Mouse (Mus musculus) retina, embryonic 14.5 days (tissue): ENCODE results near the gene Rps16.
"Not testable (repeated sequence)": the region's sequence is repeated elsewhere in the genome, so short reads cannot be mapped to it uniquely, and the experiment has no call there.

Source experiments
- DNase-seq: peaks from one replicate; pipeline ENCODE4 v3.0.0-alpha.2; 2015; ENCODE audit warnings: low spot score

Rps16 gene

DNA sequence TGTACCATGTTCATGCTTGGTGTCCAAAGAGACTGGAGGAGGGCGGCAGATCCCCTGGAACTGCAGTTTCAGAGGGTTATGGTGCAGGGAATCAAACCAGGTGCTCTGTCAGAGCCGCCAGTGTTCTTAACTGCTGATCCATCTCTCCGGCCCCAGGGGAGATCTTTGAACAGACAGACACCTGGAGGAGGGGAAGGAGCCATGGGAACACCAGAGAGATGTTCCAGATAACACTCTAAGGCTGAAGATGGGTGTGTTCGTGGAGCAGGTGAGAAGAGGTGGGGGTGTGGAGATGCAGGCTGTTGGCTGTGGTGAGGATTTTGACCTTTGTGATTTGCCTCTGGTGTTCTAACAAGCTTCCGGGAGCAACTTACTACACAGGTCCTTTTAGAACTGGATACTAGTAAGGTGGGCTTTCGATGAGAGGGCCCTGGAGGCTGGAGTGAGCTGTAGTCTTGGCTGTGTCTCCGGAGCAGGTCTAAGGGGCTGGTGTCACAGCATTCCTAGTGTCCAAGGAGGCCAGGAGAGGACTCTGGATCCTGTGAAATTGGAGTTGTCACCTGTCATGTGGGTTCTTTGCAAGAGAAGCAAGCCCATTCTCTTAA lies 23.5 kb downstream of the Rps16 start:
- DNase-seq, result no peak

DNA sequence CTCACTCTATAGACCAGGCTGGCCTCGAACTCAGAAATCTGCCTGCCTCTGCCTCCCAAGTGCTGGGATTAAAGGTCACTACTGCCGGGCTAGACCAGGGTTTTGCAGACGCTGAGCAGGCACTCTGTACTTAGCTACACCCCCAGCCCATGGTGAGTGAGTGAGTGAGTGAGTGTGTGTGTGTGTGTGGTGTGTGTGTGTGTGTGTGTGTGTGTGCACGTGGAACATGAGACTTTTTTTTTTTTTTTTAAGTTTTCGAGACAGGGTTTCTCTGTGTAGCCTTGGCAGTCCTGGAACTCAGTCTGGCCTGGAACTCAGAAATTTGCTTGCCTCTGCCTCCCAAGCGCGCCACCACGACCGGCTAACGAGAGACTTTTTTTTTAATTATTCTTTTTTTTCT lies 24.2 kb downstream of the Rps16 start:
- DNase-seq, result no peak

GRCm38 (mm10) chr7:28375176-28375921 lies 24.9 kb downstream of the Rps16 start:
- peak; percentile 90 for DNase-seq

DNA sequence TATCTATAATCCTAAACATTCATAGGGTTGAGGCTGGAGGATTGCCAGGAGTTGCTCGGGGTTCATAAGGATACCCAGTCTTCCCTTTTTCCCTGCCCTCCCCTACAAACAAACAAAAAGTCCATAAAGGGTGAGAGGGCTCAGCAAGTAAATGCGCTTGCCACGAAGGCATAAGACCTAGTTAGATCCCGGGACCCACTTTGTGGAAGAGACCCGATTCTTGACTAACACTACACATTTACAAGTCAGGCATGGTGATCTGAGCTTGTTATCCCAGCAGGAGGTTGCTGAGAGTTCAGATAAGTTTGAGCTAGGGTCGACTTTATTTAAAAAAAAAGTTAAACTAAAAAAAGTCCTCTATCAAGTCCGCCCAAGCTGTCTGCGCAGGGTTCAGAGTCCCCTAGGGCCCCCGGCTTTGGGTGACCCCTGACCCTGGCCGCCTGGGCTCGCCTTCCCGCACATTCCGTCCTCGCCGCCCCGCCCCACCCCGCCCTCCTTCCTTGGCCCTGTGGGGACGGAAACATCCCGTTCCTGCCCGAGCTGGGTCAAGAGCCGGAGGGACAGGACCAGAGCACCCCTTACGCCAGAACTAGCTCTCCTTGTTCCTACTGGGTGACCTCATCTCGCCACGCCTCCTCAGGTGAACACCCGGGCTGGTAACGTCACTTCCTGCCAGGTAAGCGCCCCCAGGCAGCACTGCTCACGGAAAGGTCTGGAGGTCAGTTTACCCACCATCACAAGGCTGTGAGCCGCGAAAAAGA lies 25.7 kb downstream of the Rps16 start:
- DNase-seq, result no peak

DNA sequence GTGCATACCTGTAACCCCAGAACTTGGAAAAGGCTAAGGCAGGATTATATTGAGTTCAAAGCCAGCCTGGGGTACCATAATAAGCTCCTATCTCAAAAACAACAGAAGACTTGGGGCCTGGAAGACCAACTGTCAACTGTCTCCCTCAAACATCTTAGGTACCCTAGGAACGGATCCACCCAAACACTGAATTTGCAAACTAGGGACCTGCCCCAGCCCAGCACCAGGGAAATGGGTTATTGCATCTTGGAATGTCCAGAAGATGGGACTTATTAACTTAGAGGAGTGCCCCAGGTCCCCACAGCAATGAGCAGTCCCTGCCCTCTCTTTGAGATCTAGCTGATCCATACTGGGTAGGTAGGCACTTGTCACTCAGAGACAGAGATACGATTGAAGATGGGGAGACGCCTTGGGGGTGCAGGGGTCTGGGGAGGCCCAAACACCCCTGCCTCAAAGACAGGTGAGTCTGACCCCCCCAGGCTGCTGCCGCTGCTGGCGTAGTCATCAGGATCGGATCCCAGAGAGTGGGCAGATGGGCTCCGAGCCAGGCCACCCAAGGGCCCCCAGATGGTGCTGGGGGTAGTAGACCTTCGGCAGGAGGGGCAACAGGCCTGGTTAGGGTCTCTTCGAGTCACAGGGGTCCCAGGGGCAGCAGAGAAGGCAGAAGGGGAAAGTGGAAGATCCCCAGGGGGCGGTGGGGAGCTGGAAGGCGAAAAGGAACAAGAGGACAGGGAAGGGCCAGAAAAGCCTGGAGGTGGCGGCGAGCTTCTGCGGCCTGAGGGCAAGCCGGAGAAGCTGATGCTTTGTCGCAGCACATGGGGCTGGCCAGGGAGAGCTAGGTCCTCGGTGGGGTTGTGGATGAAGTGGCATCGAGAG lies 27.0 kb downstream of the Rps16 start:
- DNase-seq, result no peak

DNA sequence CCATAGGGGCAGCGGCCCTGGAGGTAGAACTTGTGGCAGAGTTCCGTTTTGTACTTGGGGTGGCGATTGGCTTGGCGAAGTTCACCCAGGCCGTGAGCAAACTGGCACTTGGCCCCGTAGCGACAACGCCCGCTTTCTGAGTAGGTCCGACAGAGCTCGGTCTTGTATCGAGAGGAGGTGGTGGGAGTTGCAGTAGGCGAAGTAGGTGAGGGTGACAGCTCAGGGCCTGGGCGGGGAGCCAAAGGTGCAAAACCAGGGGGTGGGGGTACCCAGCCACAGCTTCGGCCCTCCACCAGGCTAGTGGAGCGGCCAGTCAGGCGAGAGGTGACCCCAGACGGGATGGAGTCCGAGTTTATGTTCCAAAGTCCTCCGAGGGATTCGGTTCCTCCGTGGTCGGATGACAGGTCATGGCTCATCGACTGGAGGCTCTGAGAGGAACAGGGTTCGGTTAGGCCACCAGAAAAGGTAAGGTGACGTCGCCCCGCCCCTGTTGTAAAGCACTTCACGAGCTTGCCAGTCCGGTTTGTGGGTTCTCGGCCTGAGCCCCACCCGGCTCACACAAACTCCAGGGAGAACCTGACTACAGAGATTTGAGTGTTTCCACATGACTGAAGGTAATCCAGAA lies 27.7 kb downstream of the Rps16 start:
- no peak for DNase-seq

DNA sequence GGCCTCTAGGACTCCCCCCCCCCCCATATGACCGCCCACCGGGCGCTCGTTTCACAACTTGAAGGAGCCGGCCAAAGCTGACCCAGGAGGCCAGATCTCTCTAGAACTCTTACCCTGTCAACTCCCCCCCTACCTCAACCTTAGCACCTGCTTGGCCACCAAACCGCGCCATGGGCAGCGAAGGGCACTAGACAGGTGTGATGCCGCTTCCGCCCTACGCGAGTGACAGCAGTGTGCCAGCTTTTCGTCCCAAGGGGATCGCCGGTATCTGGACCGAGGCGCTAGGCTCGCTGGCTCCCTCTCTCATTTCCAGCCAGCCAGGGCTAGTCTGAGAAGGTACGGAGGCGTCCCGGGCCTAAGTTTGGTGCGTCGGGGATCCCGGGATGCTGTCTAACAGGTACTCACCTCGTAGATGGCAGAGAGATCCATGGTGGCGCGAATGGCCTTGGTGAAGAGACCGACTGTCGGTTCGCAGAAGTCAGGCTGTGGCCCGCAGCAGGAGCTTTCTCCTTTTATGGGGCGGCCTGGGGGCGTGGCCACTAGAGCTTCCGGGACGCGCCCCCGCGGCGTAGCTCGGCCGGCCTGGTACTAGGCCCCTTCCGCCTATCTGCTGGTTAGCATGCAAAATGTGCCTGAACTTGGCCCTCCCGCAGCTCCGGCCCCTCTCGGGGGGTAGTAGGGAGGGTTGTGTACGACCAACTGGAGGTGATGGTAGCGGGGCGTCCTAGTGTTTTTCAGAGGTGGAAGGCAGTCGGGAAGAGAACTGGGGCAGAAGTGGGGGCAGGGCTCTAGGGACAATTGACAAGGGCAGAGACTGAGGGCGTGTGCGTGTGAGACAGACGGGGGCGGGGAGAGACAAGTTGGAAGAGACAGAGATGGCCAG lies 28.6 kb downstream of the Rps16 start:
- DNase-seq, result peak; percentile 92

GRCm38 (mm10) chr7:28380237-28381016 lies 30.0 kb downstream of the Rps16 start, which contains the start of gene Zfp36:
Gene Zfp36 (minus strand): TSS chr7:28380253.
- DNase-seq, result no peak

DNA sequence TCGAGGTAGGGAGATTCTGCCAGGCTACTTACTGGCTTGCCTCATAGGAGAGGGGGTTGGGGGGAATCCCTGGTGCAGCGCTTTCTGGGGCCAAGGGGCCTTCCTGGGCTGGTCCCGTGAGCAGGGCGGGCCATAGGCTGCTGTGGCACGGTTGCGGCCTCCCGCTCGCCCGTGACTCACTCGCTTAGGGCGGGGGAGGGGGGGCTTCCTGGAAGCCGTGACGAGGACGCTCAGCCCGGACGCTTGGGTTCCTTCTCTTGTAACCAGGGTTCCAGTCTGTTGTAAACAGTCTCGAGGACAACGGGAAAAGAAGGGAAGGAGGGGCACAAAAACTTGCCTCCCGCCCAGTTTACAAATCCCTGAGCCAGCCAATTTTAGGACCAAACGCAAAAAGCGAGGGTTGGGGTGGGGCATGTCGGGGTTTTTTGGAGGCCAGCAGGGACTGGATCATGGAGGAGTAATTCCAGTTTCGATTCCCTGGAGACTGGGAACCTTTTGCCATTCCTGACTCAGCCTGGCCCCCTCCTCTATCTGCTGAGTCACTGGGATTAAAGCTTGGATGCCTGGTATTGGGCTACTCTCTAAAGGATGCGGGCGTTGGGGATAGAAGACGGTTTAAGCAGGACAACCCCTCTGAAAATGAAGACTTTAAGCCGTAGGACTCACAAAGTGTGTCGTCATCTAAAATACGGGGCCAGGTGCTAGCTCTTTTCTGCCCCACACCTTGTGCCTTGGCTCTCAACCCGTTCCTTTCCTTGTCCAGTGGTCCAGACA lies 30.8 kb downstream of the Rps16 start:
- DNase-seq, result peak; percentile 50

- peak; percentile 58 for DNase-seq
Observed at GRCm38 (mm10) chr7:28381938-28382337, 31.5 kb downstream of the Rps16 start.

- DNase-seq, result no peak
Observed at GRCm38 (mm10) chr7:28382347-28382951, 32.0 kb downstream of the Rps16 start.

DNA sequence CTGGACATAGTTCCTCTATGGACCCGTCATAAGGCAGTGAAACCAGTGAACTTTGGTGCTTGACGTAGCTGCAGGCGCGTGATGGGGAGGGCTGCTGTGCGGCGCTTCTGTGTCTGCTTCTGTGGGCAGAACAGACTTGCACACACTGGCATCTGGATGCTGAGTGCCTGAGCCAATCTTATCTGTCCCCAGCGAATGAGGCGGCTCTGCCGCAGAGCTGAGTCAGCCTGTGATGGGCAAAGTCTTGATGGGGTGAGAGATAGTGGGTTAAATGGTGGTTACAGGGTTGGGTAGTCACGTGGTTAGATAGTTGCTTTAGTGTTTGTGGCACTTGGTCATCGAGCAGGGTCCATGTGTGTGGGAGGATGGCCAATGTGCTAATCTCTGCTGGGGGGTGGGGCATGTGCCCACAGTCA lies 32.5 kb downstream of the Rps16 start:
- DNase-seq, result no peak

DNA sequence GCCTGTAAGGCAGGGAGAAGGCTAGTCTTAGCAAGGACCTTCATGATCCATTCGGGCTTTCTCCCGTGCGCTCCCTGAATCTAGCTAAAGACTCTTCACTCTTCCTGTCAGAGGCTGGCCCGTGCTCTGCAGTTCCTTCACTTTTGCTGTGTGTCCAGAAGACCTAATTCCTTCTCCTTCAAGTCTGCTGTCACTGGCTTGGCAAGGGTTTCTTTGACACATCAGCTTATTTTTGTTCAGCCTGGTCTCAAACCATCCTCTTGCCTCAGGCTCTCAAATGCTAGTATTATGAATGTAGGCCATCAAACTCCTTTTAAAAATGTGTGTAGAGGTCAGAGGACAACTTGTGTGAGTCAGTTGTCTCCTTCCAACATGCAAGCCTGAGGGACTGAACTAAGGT lies 33.2 kb downstream of the Rps16 start:
- DNase-seq, result no peak

DNA sequence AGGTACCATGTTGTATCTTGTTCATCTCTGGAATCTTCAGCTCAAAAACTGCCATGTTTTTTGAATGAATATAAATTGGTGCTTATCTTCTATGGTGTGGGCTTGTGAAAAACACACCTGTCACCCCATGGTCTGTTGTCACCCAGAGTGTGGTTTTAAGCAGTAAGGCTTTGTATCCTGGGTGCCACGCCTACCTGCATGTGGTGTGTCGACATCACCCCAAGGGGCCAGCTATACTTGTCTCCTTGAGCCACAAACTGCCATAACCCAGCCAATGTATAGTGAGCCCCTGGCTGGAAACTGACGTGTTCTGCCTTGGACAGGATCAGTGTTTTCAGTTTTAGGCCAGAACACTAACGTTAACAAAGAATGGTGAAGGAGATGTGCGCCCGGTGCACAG lies 33.7 kb downstream of the Rps16 start:
- no peak for DNase-seq

DNA sequence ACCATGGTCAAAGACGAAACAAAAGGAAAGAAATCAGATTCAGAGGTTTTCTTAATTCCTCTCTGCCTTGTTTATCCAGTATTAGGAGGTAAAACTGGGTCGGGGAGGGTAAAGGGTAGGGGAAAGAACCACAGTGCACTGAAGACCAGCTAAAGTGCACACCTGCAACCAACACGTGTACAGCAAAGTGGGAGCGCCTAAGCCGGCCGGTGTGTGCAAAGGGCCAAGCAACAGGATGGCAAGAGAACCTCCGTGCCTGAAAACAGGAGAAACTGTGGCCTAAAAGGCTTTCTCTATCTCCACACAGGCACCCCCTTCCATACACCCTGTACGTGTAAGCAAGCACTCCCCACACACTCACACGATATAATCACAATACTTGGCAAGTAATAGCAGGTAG lies 34.7 kb downstream of the Rps16 start:
- no peak for DNase-seq

DNA sequence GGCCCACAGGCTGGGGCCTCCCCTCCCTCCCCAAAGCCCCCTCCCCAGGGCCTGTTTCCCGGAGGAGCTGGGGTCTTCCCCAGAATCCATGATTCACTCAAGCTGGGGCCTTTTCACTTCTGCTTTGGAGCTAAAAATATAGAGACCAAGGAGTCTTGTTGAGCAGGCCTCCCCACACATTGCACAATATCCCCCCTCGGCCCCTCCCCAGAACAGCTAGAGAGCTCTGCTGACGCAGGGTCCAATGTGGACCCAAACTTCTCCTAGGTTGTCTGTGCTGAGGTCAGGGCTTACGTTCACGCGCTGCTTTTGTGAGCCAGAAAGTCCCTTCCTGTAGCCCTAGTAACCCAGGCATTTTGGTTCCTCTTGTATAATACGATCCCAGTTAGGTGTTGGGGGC lies 35.6 kb downstream of the Rps16 start:
- DNase-seq, result no peak

DNA sequence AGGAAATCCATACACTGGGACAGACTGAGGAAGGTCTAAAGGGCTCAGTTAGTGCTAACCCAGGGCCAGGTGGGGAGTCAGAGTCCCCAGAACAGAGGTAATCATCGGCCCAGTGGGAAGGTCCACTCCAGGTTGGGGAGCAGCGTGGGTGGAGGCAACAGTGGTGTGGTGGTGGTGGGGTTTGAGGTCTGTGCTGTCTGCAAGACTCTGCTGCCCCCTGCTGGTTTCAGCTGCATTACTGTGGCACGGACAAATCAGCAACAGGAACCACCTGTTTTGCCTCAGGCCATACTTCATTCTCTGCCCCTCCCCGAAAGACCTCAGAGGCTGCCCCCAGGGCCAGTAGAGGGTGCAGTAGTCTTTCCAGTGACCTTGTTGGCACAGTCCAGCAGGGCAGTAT lies 36.0 kb downstream of the Rps16 start:
- peak; percentile 88 for DNase-seq

GRCm38 (mm10) chr7:28386877-28387276 lies 36.4 kb downstream of the Rps16 start:
- not testable (repeated sequence) for DNase-seq

- DNase-seq, result not testable (repeated sequence)
Observed at GRCm38 (mm10) chr7:28387384-28387783, 36.9 kb downstream of the Rps16 start.
